Mouse (Mus musculus) olfactory bulb, adult 2 months (tissue): Measurements from ENCODE around the gene Tmem258.

ENCODE experiments used
- CTCF ChIP-seq: fragments of 200-500 bp; IDR thresholded peaks from 2 replicates; pipeline ENCODE4 v1.5.1; 2012; ENCODE audit warnings: low read depth, mild to moderate bottlenecking, low read length, moderate library complexity; ENCODE audit not compliant: insufficient read depth
- POLR2A ChIP-seq: fragments of 200-500 bp; IDR thresholded peaks from 2 replicates; pipeline ENCODE4 v1.6.1; 2012; ENCODE audit warnings: mild to moderate bottlenecking, low read depth, low read length, moderate library complexity; ENCODE audit not compliant: insufficient read depth

- no peak for TF ChIP-seq CTCF
- TF ChIP-seq POLR2A: no peak
Observed at GRCm38 (mm10) chr19:10204616-10205001, 795 bp downstream of the Tmem258 start.
